Comparison of ENCODE assay signal across 16 mouse cellular contexts in genomic region chr2:32200033-32200432, GRCm38 (mm10).
"Had no signal": no experiment of that assay in that cellular context is flagged by ENCODE, and none has a peak within 500 bp of the region (broad histone marks: within the 10 kb centered on the region; RNA-seq: fewer than 3 reads in every experiment).

No protein-coding gene starts in this region.

- DNase-seq: kidney, postnatal 36 days; lung, adult 2 months; lung, postnatal 4 days; retina, postnatal 1 day; right cerebral cortex, postnatal 4 days; spleen, adult 18-20 months; thymus, adult 18-20 months; thymus, postnatal 14 days had no signal

- ATAC-seq: lung, postnatal 0 days; midbrain, embryonic 16.5 days had no signal

- H3K9ac ChIP-seq: liver, embryonic 15.5 days had no signal

- H3K9me3 ChIP-seq: limb, embryonic 10.5 days; liver, embryonic 15.5 days had no signal

- H3K27me3 ChIP-seq: liver, embryonic 15.5 days had no signal

- H3K4me3 ChIP-seq: layer of hippocampus, adult 2 months; limb, embryonic 10.5 days; liver, embryonic 15.5 days had no signal

- H3K4me2 ChIP-seq: liver, embryonic 11.5 days; liver, embryonic 15.5 days; midbrain, embryonic 11.5 days had no signal

- H3K4me1 ChIP-seq: limb, embryonic 10.5 days; liver, embryonic 15.5 days had no signal

- H3K27ac ChIP-seq: kidney, postnatal 0 days; limb, embryonic 10.5 days; liver, embryonic 15.5 days had no signal
